Mouse (Mus musculus) embryo, embryonic 10.5 days (tissue): ENCODE measurements at regions not wholly inside any gene's neighbourhood (a gene's known extent, or its start where the extent isn't known, plus 50 kb on each side); places are given as distances from the start of the nearest gene placed in this dataset.

Source experiments
- DNase-seq: peaks from one replicate; pipeline ENCODE4 v3.0.0-alpha.2; 2015; ENCODE audit warnings: low spot score

GRCm38 (mm10) chr12:96226446-96226845 lies 534.4 kb downstream of the Flrt2 start:
- DNase-seq, result no peak

- no peak for DNase-seq
Measured at GRCm38 (mm10) chr12:96228714-96229113, 536.7 kb downstream of the Flrt2 start.

- DNase-seq, result no peak
Measured at GRCm38 (mm10) chr12:96235510-96235909, 543.5 kb downstream of the Flrt2 start.

- DNase-seq, result no peak
Measured at GRCm38 (mm10) chr12:96235996-96236525, 544.0 kb downstream of the Flrt2 start.

- no peak for DNase-seq
Measured at GRCm38 (mm10) chr12:96239642-96240041, 547.6 kb downstream of the Flrt2 start.

- DNase-seq, result no peak
Measured at GRCm38 (mm10) chr12:96261978-96262377, 570.0 kb downstream of the Flrt2 start.

GRCm38 (mm10) chr12:96275894-96276293 lies 583.9 kb downstream of the Flrt2 start:
- DNase-seq, result no peak

GRCm38 (mm10) chr12:96311137-96311536 lies 619.1 kb downstream of the Flrt2 start:
- peak; percentile 75 for DNase-seq

- no peak for DNase-seq
Measured at GRCm38 (mm10) chr12:96323061-96323786, 631.2 kb downstream of the Flrt2 start.

- no peak for DNase-seq
Measured at GRCm38 (mm10) chr12:96351143-96351542, 659.1 kb downstream of the Flrt2 start.

- no peak for DNase-seq
Measured at GRCm38 (mm10) chr12:96378924-96379323, 686.9 kb downstream of the Flrt2 start.

- no peak for DNase-seq
Measured at GRCm38 (mm10) chr12:96419104-96419503, 727.1 kb downstream of the Flrt2 start.

GRCm38 (mm10) chr12:96419567-96419966 lies 727.5 kb downstream of the Flrt2 start:
- DNase-seq, result no peak

GRCm38 (mm10) chr12:96427589-96427988 lies 735.6 kb downstream of the Flrt2 start:
- no peak for DNase-seq

GRCm38 (mm10) chr12:96442546-96442945 lies 750.5 kb downstream of the Flrt2 start:
- DNase-seq, result no peak

- DNase-seq, result peak; percentile 66
Measured at GRCm38 (mm10) chr12:96453374-96453773, 761.3 kb downstream of the Flrt2 start.

- no peak for DNase-seq
Measured at GRCm38 (mm10) chr12:96476344-96476743, 784.3 kb downstream of the Flrt2 start.

- no peak for DNase-seq
Measured at GRCm38 (mm10) chr12:96488448-96488960, 796.5 kb downstream of the Flrt2 start.

- DNase-seq, result no peak
Measured at GRCm38 (mm10) chr12:96509658-96510057, 817.6 kb downstream of the Flrt2 start.

GRCm38 (mm10) chr12:96558824-96559223 lies 866.8 kb downstream of the Flrt2 start:
- DNase-seq, result no peak

- peak; percentile 11 for DNase-seq
Measured at GRCm38 (mm10) chr12:96594845-96595244, 902.8 kb downstream of the Flrt2 start.

GRCm38 (mm10) chr12:96615134-96615533 lies 923.1 kb downstream of the Flrt2 start:
- DNase-seq, result no peak

GRCm38 (mm10) chr12:96615850-96616249 lies 923.8 kb downstream of the Flrt2 start:
- DNase-seq, result no peak

GRCm38 (mm10) chr12:96617226-96617625 lies 925.2 kb downstream of the Flrt2 start:
- no peak for DNase-seq
